Mouse (Mus musculus) spleen, postnatal 10 days (tissue): ENCODE data around the gene Kank1.

Experiments used
- DNase-seq, 2 experiments: peaks; one replicate each; pipeline ENCODE4 v3.0.0; 2021 to 2022; ENCODE audit warnings: low spot score in 2 of 2

Kank1 gene

DNA sequence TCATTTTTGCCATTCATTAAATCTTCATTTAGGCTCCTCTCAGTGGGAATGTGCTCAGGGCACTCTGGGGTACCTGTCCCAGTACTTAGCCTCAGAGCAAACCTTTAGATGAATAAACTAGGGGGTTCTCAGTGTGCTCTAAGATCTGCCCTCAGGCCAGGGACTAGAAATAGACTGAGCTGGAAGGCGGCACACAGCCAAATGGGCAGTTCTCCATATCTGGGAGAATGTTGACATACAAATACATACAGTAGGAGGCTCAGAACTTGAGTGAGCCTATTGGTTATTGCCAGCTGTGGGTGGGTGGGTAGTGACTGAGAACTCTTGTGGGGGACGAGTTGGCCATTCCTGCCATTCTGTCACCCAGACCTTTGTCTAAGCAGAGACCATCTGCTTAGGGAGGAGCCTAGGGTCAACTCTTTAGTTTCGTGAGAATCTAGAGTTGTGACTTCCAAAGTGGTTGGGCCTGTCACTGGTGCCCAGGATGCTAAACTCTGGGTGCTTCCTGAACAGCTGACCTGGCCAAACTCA lies 14.9 kb downstream of the Kank1 start:
- DNase-seq: no peak

DNA sequence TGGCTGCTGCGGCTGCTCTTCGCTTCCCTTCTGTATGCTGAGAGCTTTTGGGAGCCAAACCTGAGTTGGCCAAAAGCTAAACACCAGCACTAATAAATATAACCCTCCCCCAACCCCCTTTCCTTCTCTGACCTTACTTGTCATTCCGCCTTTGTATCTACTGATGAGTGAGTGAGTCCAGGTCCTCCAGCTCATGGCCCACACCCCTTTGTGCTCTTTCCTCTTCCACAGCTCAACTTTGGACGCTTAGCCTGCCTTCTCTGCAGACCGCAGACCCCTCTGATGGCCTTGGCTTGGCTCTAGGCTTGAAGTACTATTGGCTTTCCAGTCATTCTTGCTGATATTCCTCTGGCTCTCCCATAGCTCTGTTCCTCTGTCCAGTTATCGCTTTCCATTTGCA lies 16.4 kb downstream of the Kank1 start:
- no peak for DNase-seq

DNA sequence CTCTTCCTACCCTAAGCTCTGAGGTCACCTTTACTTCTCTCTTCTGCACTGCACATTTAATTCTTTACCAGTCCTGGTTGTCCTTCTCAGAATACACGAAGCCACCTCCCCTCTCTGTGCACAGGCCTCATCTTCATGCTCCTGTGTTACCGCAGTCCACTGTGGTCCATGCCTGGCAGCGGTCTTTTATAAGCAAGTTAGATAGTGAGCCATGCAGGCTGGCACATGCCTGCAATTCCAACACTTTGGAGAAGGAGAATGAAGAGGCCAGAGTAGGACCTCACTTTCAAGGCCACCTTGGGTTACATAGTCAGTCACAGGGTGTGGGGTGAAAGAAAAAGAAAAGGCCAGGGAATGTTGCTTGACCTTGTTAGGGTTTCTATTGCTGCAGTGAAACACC lies 16.9 kb downstream of the Kank1 start:
- no peak for DNase-seq

DNA sequence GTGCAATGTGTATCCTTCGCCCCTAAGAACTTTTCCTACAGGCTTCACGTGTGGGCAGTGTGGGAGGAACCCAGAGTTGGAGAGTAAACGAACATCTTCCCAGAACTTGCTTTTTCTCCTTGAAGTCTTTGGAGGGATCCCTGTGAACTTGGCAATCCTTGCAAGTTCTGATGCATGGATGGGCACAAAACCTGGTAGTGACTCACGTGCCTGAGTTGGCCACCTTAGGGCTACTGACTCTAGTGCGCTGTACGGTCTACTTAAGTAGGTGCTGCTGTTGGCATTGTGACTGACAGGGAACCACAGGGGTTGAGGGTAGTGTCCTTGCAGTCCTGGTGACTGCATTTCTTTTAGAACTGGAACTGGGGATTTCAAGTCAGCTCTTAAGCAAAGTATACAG lies 21.5 kb downstream of the Kank1 start:
- no peak for DNase-seq

DNA sequence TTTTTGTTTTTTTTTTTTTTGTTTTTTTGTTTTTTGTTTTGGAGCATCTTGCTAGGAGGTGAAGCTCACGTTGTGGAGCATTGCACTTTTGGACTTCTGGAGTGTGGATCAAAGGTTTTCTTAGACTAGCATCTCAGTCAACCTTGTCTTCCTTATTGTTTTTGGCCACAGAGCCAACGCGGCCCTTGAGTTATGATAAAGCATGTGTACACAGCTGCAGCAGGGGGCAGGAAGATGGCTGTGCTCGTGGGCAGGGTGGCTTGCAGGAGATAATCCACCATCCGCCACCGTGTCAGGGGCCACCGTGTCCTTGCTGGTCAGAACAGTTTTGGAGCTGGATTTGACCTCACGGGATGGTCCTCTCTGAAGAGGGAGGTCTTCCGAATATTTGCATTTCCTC lies 29.4 kb downstream of the Kank1 start:
- no peak for DNase-seq

DNA sequence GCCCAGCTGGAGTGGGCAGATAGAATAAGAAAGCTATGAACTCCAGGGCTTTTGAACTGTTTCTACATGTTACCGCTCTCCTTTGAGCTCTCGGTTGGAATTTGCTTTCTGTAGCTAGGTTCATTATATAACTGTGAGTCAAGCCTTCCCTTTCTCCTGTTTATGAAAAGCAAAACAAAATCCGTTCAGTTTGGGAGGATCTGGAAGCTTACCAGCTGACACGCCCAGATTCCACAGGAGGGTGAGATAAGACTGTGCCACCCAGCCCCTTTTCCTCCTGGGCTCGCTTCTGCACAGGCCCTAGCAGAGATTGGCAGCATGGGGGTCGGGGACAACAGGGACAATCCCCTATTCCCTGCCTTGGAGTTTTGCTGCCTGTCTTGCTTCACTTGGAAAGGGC lies 30.5 kb downstream of the Kank1 start:
- no peak for DNase-seq

DNA sequence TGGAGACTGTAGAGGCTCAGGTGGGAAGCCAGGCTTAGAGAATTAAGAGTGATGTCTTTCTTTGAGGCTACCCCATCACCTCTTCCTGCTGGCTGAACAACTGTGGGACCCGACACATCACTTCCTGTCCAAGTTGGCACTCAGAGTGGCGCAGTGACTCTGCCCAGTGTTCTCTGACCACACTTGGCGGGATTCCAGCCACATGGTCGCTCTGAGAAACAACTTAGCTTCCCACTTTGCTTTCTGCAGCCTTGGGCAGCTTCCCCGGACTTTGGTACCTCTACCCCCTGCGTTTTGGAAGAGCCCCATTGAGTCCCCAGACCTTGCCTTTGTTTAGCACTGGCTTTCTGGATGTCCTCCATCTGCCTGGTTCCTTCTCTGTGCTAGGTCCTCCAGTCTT lies 31.8 kb downstream of the Kank1 start:
- DNase-seq: no peak

DNA sequence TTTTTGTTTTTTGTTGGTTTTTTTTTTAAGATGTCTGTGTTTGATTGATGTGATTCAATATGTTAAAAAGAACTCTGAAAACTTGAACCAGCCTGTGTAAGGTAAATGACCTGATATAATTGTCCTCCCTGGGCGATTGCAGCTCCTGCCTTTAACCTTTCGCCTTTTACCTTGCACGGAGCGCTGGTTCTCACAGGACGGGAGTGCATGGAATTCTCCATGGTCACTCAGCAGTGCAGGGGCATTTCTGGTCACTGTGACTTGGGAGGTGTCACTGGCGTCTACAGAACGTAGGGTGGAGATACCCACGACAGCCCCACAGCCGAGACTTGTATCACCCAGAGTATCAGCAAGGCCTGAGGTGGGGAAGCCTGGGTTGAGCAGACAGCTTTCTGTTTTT lies 34.8 kb downstream of the Kank1 start:
- no peak for DNase-seq

DNA sequence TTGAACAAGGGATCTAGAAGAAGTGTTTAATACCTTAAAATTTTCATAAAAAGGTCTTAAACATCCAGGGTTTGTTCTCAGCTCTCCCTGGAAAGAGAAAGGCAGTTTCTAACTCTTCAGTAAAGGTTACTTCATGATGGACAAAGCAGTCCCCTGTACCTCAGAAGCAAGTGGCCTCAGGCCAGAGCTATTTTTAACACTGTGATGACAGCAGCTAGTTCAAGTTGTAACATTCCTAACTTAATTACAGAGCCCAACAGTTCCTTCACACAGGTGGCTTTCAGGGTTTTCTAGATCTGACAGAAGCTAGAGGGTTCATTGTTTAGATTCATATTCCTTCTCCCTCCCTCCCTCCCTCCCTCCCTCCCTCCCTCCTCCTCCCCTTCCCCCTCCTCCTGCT lies 36.4 kb downstream of the Kank1 start:
- no peak for DNase-seq

DNA sequence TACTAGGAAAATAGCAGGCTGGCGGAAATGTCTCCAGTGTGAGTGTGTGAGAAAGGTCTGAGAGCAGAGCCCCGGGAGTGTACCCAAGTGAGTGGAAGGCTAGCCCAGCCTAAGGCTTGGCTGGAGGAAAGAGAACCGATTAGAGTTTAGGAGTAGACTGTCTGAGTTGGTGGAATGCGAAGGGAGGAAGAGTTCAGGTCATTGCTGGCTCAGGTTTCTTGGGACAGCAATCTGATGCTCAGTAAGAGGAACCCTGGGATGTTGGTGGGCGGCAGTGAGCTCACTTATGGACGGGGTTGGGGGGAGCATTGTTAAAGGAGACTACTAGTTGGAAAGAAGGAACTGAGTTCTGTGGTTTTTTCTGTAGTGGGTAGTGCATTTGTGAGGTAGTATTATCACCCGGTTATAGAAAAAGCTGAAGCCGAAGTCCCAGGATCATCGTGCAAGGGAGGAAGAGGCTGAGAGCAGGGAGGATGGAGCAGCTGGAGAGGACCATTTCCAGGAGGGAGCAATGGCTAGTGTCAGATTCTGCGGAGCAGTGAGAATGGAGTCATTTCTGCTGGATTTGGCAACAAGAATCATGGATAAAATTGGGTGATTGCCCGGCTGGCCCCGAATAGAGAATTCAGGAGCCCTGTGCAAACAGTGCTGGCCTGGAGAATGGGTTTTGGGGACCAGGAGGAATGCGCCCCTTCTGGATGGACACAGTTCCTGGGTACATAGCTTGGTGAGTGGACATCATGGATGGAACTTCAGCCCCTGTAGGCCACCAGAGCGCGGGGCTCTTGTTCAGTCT lies 40.0 kb downstream of the Kank1 start:
- DNase-seq: no peak

DNA sequence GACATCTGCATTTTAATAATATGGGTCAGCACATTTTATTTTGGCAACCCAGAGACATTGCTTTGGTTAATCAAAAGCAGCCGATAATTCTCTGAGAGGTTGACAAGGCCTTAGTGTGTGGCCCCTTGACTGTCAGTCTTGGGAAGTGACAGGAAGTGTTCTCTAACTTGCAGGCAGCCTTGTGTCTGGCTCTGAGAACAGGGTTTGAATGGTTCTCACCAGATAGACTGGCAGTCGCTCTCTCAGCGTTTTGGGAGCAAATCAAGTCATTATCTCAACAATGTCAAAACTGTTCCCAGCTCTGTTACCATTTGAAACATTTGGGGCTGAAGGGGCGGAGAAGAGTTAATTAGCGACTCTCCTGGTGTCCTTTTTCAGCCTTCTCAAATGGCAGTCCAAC lies 41.0 kb downstream of the Kank1 start:
- DNase-seq: no peak

DNA sequence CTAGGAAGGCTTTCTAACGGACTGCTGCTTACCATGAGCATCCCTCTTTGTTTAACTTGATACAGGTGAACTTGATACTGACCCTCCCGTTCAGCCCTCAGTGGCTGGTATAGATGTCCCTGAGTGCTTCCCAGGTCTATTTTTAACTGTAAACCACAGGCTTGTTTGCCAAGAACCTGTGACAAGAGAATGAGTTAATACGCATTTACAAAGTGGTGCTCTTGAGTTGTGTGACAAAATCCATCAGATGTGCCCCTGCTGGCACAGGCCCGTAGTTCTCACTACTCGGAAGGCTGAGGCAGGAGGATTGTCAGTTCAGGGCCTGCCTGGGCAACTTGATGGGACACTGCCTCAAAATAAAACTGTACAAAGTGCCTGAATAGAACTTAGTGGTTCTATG lies 42.8 kb downstream of the Kank1 start:
- DNase-seq: no peak

DNA sequence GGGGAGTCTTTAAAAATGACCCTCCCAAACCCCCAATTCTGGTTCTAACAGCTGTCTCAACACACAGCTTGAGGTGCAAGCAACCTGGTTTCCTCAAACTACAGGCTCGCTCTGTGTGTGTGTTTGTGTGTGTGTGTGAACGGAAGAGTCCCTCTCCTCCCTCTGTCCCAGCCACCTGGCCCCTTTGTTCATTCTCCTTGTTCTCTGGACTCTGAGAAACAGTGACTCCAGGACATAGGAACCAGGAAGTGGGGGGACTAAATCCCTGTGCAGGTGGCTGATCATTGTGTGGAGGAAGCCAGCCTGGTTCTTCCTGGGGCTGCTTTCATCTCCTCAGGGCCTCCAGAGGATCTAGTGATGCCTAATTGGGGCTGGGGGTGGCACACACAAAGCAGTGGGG lies 46.9 kb downstream of the Kank1 start:
- no peak for DNase-seq

DNA sequence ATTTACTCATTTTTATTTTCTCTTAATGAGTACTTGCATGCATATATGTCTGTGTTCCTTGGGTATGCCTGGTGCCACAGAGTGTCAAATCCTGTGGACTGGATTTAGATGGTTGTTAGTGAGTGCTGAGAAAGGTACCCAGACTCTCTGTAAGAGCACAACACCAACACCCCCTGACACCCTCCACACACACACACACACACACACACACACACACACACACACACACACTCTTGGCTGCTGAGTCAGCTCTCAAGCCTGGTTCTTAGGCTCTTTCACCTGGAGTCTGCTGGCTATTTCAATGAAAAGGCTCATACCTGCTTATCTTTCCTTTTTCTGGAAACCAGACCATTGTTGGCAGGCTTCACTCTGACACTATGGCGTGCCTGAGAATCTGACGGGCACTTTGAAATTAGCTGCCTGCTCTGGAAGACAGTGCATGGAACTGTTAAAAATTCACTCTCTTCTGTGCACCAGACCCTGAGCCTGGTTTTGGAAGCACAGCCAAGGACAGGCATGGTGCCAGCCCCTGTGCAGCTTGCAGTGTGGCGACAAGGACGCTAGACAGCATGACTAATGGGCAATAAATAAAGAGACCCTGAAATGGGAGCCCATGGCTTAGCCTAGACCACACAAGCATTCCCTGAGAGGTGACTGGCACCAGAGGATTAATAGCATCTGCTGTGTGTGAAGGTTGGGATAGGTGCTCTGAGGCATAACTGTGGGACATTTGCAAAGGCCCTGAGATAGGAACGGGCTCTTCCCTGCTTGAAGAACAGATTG lies 49.2 kb downstream of the Kank1 start:
- no peak for DNase-seq

DNA sequence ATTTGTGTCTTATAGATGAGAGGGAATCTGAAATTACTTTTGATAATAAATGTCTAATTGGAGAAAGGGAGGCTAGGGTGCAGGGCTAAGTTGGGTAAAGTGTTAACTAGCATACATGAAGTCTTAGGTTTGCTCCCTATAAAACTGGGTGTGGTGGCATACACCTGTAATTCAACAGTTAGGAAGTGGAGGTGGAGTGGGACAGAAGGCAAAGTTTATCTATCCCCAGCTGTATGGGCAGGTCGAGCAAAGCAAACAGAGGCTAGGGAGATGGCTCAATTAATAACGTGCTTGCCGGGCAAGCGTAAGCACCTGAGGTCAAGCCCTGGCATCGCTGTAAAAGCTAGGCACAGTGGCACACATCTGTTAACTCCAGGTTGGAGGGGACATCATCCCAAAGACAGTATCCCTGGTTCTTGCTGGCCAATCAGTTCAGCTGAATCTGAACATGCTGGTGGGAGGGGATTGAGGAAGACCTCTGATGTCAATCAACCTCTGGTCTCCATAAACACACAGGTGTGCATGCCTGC lies 54.3 kb downstream of the Kank1 start:
- no peak for DNase-seq

DNA sequence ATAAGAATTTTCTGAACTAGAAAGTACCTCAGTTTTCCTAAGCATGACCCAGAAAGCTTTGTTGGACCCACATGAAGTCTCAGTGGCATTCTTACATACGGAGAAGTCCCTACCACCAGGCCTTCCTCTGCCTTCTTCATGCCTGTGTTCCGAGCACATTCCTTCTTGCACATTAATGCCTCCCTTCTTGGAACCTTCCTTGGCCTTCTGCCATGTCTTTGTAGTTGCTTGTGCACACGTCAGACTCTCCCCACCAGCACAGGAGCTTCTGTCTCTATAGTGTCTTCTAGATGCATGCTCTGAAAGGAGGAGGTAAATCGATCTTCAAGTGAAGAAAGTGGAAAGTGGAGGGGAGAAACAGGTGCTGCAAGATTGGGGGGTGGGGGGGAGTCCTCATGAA lies 58.4 kb downstream of the Kank1 start:
- DNase-seq: no peak

DNA sequence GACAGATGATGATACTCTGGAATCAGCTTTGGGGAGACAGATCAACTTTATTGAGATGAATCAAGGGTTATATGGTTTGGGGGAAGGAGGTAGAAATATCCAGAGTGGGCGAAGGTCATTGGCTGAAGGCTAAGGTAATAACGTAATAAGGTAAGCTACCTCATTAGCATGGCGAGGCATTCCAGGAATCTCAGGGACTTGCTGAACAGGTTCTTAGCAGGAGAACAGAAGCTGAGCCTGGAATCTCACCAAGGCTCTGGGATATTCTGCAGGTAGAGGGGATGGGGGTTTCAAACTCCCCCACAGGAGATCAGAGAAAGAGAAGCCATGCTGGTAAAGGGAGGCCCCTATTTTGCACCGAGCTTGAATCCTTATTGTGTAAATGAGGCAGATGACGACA lies 60.5 kb downstream of the Kank1 start:
- no peak for DNase-seq

DNA sequence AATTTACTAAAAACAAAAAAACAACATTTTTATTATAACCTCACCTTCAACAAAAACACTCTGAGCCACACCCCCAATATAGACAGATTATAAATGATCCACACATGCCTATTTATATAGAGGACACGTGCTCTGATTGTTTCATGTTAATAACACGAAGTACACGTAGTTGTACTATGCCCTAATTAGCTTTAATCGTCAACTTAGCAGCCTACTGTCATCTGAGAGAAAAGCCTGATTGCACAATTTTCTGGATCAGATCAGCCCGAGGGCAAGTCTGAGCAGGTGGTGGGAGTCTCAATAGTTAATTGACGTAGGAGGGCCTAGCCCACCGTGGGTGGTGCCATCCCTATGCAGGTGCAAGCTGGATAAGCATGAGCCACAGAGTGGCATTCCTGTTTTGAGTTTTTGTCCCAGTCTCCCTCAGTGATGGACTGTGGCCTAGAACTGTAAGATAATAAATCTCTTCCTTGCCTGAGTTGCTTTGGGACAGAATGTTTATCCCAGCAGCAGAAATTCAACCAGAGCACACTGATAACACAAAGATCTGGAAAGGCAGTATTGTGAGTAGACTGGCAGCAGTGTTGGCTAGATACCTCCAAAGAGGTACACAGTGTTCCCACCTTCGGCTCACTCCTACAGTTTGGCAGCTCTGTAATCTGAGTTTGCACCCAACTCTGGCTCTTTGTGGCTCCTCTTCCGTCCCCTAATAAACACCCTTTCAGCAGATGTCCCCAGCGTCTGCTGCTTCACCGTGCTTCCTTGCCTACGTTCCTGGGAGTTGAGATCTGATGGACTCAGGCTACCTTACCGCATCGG lies 63.3 kb downstream of the Kank1 start:
- no peak for DNase-seq

DNA sequence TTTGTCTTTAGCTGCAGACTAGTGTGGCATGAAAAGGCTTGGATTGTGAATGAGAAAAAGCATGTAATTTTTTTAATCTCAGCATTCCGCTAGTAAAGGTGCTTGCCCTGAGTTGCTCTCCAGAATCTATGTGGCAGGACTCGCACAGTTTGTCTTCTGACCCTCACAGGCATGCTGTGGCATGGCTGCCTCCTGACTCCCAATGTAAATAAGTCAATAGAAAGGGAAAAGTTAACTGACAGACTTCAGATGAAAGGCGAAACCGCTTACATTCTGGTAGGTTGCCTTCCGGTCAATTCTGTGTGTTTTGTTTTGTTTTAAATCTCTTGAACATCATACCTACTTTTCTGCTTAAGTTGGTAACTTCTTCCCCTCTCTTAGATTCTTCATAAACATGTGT lies 64.4 kb downstream of the Kank1 start:
- DNase-seq: no peak

DNA sequence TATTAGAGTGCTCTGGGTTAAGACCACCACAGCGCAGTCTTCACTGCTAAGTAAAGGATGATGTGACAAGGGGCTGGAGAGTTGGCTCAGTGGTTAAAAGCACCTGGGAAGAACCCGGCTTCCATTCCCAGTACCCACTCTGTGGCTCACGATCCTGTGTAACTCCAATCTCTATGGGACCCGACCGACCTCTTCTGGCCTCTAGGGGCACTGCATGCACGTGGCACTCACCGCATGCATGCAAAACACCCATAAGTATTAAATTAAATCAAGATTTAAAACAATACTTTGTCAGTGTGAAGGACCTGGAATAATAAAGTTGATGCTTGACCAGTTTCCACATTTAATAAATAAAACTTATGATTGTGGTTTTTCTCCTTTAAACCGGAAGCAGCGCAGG lies 69.5 kb downstream of the Kank1 start:
- peak in 1 of 2 experiments; percentile 36 for DNase-seq

DNA sequence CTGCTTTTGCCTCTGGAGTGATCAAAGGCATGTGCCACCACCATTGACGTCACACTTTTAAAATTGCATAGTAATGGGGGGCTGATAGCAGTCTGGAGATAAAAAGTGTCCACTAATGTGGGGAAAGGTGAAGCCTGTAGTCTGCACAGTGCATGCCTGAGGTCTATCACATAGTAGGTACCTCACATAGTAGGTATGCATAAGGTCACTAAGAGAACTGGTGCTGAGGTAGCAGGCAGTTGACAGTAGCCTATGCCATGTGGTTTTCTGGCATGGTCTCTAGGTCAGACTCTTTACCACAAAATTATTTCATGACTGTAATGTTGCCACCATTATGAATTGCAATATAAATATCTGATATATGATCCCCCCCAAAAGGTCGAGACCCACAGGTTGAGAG lies 71.4 kb downstream of the Kank1 start:
- DNase-seq: no peak

DNA sequence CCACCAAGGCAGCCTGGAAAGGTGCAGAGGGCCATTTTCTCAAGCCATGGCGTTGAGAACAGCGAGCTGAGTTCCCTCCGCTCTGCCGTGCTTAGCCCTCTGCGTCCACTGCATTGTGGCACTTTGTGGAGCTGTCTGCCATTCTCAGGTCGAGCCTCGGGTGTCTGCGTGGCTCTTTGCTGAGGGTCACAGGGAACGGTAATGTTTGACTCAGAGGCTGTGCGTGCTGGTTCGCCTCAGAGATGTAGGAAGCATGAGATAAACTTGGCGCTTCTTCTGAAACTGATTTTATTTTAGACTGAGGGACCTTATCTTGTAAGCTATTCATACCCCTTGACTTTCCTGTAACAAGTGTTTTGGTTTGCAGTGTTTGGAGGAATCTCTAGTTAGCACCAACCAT lies 72.0 kb downstream of the Kank1 start:
- no peak for DNase-seq
